Mouse (Mus musculus) forebrain, postnatal 0 days (tissue): Measurements from ENCODE around the gene Krt222. TPM values are rescaled to one million over a fixed set of nuclear protein-coding genes. Genes with fewer than 3 reads are reported as not detected.

Experiments
- ATAC-seq: fragments of 200-750 bp; cut with Nextera tagmentation; 2 replicates; pipeline ENCODE4 v1.8.0; 2017; ENCODE audit warnings: mild to moderate bottlenecking, moderate library complexity
- DNase-seq: peaks from one replicate; pipeline ENCODE4 v3.0.0-alpha.2; 2015
- H3K27ac ChIP-seq: fragments of 300-500 bp; sonication (generic); 2 replicates; pipeline ENCODE4 v1.5.1; 2014; ENCODE audit warnings: low read depth, mild to moderate bottlenecking, antibody characterized with exemption, low read length, moderate library complexity, mixed read lengths
- H3K27me3 ChIP-seq: fragments of 300-500 bp; sonication (generic); 2 replicates; pipeline ENCODE4 v1.6.1; 2014; ENCODE audit warnings: mild to moderate bottlenecking, low read length, mixed read lengths; ENCODE audit not compliant: insufficient read depth
- H3K36me3 ChIP-seq: fragments of 300-500 bp; sonication (generic); 2 replicates; pipeline ENCODE4 v1.6.1; 2014; ENCODE audit warnings: mild to moderate bottlenecking, moderate library complexity; ENCODE audit not compliant: insufficient read depth
- H3K4me1 ChIP-seq: fragments of 300-500 bp; sonication (generic); 2 replicates; pipeline ENCODE4 v1.6.1; 2014; ENCODE audit warnings: antibody characterized with exemption; ENCODE audit not compliant: insufficient read depth
- H3K4me2 ChIP-seq: fragments of 300-500 bp; sonication (generic); 2 replicates; pipeline ENCODE4 v1.6.1; 2014; ENCODE audit warnings: low read depth, mild to moderate bottlenecking, moderate library complexity
- H3K4me3 ChIP-seq: fragments of 300-500 bp; sonication (generic); 2 replicates; pipeline ENCODE4 v1.5.1; 2014; ENCODE audit warnings: low read depth, low read length, mixed read lengths
- H3K9ac ChIP-seq: fragments of 300-500 bp; sonication (generic); 2 replicates; pipeline ENCODE4 v1.6.1; 2014; ENCODE audit warnings: mild to moderate bottlenecking
- H3K9me3 ChIP-seq: fragments of 300-500 bp; sonication (generic); 2 replicates; pipeline ENCODE4 v1.6.1; 2016; ENCODE audit warnings: low read length
- CTCF ChIP-seq: sonication (generic); IDR thresholded peaks from 2 replicates; pipeline ENCODE4 v1.5.1; 2016; ENCODE audit warnings: antibody characterized with exemption, control low read depth, low read depth
- WGBS: fragments of 180-500 bp; shearing (Covaris S2); extraction: QIAGEN DNeasy Blood & Tissue Kit; methylation state at CpG from one replicate; pipeline ENCODE4 v1.1.7; 2014; 5-methylcytosine and 5-hydroxymethylcytosine counted together
- polyA plus RNA-seq: library from polyadenylated mRNA; unstranded; fragments of >200 nt; fragmentation: Nextera tagmentation; extraction: Ambion mirVana; gene quantifications from 2 replicates; pipeline ENCODE4 v1.2.1, GENCODE M21; 2015
- total RNA-seq: library from RNA; depleted of rRNA; stranded (reverse); fragments of >200 nt; gene quantifications from 2 replicates; pipeline ENCODE4 v1.2.3, GENCODE M21; 2014

The Krt222 gene
- total and polyA plus RNA-seq, 2 experiments from 2014 or later: 6.5 to 8.7 TPM

DNA sequence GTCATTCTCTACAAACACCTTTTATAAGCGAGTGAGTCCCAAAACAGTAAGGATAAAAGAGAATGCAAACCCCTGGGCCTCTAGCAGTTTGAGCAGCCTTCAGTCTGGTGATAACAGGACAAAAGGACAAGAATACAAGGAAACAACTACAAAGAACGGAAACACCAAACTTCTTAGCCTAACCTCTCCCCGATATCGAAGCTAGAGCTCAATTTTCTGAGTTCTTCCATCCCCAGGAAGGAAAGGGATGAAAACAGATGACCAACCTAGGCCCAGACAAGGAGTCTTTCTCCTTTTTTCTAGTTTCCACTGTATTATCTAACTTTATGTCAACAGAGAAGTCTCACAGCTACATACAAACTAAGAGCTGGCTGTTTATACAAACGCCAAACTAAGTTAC is 20.6 kb downstream of the Krt222 start:
- H3K4me1 ChIP-seq: no peaks in the 10 kb centered on the region
- DNase-seq: no peak
- no peak overlapping the region for H3K9ac ChIP-seq
- H3K9me3 ChIP-seq: no peaks in the 10 kb centered on the region
- ATAC-seq: no peak
- no peak overlapping the region for H3K27ac ChIP-seq
- H3K36me3 ChIP-seq: peaks cover 42% of the 10 kb centered on the region
- no peak overlapping the region for H3K4me2 ChIP-seq
- H3K4me3 ChIP-seq: no peak overlapping the region
- TF ChIP-seq CTCF: no peak
- WGBS: 86% methylated on average over 5 of the region's 5 CpGs
- no peaks in the 10 kb centered on the region for H3K27me3 ChIP-seq

DNA sequence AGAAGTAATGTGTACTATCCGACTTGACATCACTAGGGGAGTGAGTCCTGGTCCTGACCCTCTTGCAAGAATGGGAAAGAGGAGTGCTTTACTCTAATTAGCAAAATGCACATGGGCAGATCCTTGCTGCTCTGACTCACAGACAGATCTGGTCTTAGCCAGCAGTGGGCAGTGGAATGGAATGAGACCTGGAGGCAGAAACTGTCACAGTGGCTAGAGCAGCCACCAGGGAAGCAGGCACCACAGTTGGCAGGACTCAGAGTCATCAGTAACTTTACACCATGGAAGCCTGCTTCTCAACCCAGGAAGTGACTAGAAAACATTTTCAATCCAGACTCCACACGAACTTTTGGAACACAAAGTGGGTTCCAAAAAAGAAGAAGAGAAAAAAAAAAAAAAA is 22.1 kb downstream of the Krt222 start:
- no peak overlapping the region for H3K4me2 ChIP-seq
- no peak overlapping the region for H3K4me3 ChIP-seq
- 72% methylated on average over 2 of the region's 2 CpGs for WGBS
- no peaks in the 10 kb centered on the region for H3K4me1 ChIP-seq
- no peaks in the 10 kb centered on the region for H3K27me3 ChIP-seq
- DNase-seq (no peak), ATAC-seq (no peak)
- no peaks in the 10 kb centered on the region for H3K9me3 ChIP-seq
- no peak overlapping the region for H3K27ac ChIP-seq
- H3K9ac ChIP-seq: no peak overlapping the region
- no peak for TF ChIP-seq CTCF
- H3K36me3 ChIP-seq: peaks cover 47% of the 10 kb centered on the region

- DNase-seq (no peak), ATAC-seq (no peak)
- Histone ChIP-seq H3K27ac (no peak overlapping the region), H3K4me1 (no peaks in the 10 kb centered on the region), H3K27me3 (no peaks in the 10 kb centered on the region), H3K9ac (no peak overlapping the region), H3K9me3 (no peaks in the 10 kb centered on the region), H3K4me3 (no peak overlapping the region), H3K4me2 (no peak overlapping the region), H3K36me3 (peaks cover 61% of the 10 kb centered on the region)
- 0 out of 2 replicates have a peak, but pooled peaks have one; percentile 14 for TF ChIP-seq CTCF
- WGBS: 91% methylated on average over 7 of the region's 7 CpGs
Measured at GRCm38 (mm10) chr11:99217248-99217986, 26.5 kb downstream of the Krt222 start.

DNA sequence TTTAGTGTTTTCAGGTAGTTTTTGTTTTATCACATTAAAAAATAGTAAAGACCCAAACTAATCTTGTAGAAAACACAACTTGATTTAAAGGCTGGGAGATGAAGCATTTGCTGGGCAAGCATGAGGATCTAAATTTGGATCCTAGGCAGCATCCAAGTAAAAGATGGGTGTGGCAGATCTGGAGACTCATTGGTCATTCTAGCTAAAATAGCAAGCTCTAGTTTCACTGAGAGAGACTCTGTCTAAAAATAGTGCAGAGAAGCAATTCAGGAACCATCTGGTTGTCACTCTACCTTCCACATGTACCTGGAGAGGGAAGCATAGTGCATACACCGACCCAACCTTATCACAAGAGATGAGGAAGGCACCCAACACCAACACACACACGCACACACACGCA is 27.7 kb downstream of the Krt222 start:
- Histone ChIP-seq H3K9ac (no peak overlapping the region), H3K4me3 (no peak overlapping the region), H3K9me3 (no peaks in the 10 kb centered on the region), H3K4me2 (no peak overlapping the region), H3K27ac (no peak overlapping the region), H3K36me3 (peaks cover 71% of the 10 kb centered on the region), H3K27me3 (no peaks in the 10 kb centered on the region), H3K4me1 (no peaks in the 10 kb centered on the region)
- 89% methylated on average over 3 of the region's 3 CpGs for WGBS
- DNase-seq: no peak
- no peak for TF ChIP-seq CTCF
- ATAC-seq: no peak

DNA sequence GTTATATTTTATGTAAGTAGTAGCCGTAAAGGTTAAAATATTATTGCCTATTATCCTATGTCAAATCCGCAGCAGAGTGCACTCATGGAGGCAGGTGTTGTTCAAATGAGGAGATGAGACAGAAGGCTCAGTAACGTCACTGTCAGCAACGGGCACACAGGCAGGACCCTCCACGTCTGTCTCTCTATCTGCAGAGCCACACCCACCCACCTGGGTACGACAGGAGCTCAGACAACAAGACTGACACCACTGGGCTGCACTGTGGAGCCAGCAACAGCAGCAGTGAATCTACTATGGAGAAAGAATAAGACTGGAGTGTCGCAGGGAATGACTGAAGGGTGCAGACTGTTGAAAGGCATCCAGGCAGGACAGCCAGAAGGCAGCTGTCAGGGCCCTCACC is 31.2 kb downstream of the Krt222 start:
- no peak overlapping the region for H3K9ac ChIP-seq
- H3K4me3 ChIP-seq: no peak overlapping the region
- no peaks in the 10 kb centered on the region for H3K9me3 ChIP-seq
- DNase-seq (no peak), ATAC-seq (no peak)
- H3K4me1 ChIP-seq: no peaks in the 10 kb centered on the region
- peaks cover 74% of the 10 kb centered on the region for H3K36me3 ChIP-seq
- H3K4me2 ChIP-seq: no peak overlapping the region
- no peaks in the 10 kb centered on the region for H3K27me3 ChIP-seq
- WGBS: 81% methylated on average over 7 of the region's 7 CpGs
- TF ChIP-seq CTCF: no peak
- H3K27ac ChIP-seq: no peak overlapping the region

GRCm38 (mm10) chr11:99211964-99212363 is 31.9 kb downstream of the Krt222 start:
- H3K4me1 ChIP-seq: no peaks in the 10 kb centered on the region
- H3K27me3 ChIP-seq: no peaks in the 10 kb centered on the region
- no peak overlapping the region for H3K9ac ChIP-seq
- 70% methylated on average over 2 of the region's 2 CpGs for WGBS
- ATAC-seq: no peak
- H3K9me3 ChIP-seq: no peaks in the 10 kb centered on the region
- no peak for TF ChIP-seq CTCF
- H3K36me3 ChIP-seq: peaks cover 67% of the 10 kb centered on the region
- H3K4me2 ChIP-seq: no peak overlapping the region
- no peak overlapping the region for H3K4me3 ChIP-seq
- no peak for DNase-seq
- no peak overlapping the region for H3K27ac ChIP-seq

GRCm38 (mm10) chr11:99208105-99208669 is 35.7 kb downstream of the Krt222 start:
- Histone ChIP-seq H3K9me3 (no peaks in the 10 kb centered on the region), H3K9ac (no peak overlapping the region), H3K4me1 (no peaks in the 10 kb centered on the region), H3K4me2 (no peak overlapping the region), H3K36me3 (peaks cover 38% of the 10 kb centered on the region), H3K4me3 (no peak overlapping the region), H3K27me3 (no peaks in the 10 kb centered on the region), H3K27ac (no peak overlapping the region)
- no peak for DNase-seq
- 75% methylated on average over 8 of the region's 8 CpGs for WGBS
- peak; percentile 23; the same call in 1 of the 2 replicates for ATAC-seq
- no peak for TF ChIP-seq CTCF
